ENCODE assay signal across 9 mouse cellular contexts in the genomic region with DNA sequence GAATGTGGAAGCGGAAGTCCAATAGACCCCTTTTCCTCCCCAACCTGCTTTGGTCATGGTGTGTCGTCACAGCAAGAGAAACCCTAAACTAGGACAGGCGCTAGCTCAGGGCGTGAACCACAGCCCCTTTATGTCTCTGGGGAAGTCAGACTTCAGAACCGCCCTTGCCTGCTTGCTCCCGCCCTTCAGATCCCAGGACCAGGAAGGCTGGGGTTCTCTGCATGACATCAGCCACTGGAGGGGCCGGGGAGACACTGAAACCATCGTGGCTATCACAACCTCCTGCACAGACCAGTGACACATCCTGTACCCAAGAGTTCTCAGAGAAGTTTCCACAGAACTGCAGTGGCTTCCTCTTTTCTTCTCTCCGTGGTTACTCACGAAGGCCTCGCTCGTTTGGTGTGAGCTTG. TPM values are rescaled to one million over a fixed set of nuclear protein-coding genes. Genes with fewer than 3 reads are reported as not detected.
A peak's percentile ranks its signal among the peaks of the same experiment; 100 is the strongest.
DNase-seq lines count a peak whose midpoint lies in the region; ATAC-seq lines count a peak whose summit lies in the region.
"Had no signal": no experiment of that assay in that cellular context is flagged by ENCODE, and none has a peak within 500 bp of the region (broad histone marks: within the 10 kb centered on the region; RNA-seq: fewer than 3 reads in every experiment).

No protein-coding gene starts in this region.

- H3K4me3 ChIP-seq in forebrain, embryonic 14.5 days (ENCODE audit: low read depth, low read length) = no peak overlapping the region

- H3K36me3 ChIP-seq in forebrain, embryonic 14.5 days (ENCODE audit: control insufficient read depth, insufficient read depth, low read length) = no peaks in the 10 kb centered on the region

- H3K27ac ChIP-seq in forebrain, embryonic 14.5 days (ENCODE audit: low read depth, low read length) = no peak overlapping the region
- H3K27ac ChIP-seq: kidney, postnatal 0 days had no signal

- DNase-seq in layer of hippocampus, adult 9-11 months = peak; percentile 82
- DNase-seq in layer of hippocampus, adult 18-20 months (ENCODE audit: low spot score in 2 of 2) = no peak
- DNase-seq in thymus, postnatal 4 days = peak; percentile 66
- no peak for DNase-seq in frontal cortex, postnatal 25 days (ENCODE audit: low spot score in 2 of 2)
- no peak for DNase-seq in cerebellum, adult 9-10 months
- no peak for DNase-seq in forebrain, embryonic 14.5 days (ENCODE audit: low spot score)

- 86% methylated on average over 12 of the region's 12 CpGs for WGBS in forebrain, embryonic 14.5 days

- H3K9ac ChIP-seq in forebrain, embryonic 14.5 days (ENCODE audit: low read length) = no peak overlapping the region

- no peaks in the 10 kb centered on the region for H3K4me1 ChIP-seq in forebrain, embryonic 14.5 days (ENCODE audit: control insufficient read depth, insufficient read depth, low read length)

- ATAC-seq in hematopoietic stem cell, adult 5-6 weeks (replicated peaks in 1 of 2; ENCODE audit: insufficient read depth in 1 of 2, low FRiP score in 2 of 2, low TSS enrichment in 1 of 2, low read depth in 1 of 2, poor library complexity in 2 of 2, severe bottlenecking in 2 of 2) = peak; percentile 92 to 95
- peak; percentile 72 for ATAC-seq in megakaryocyte-erythroid progenitor cell, adult 5-6 weeks (replicated peaks; ENCODE audit: low FRiP score, low TSS enrichment, poor library complexity, severe bottlenecking)
- ATAC-seq in forebrain, embryonic 14.5 days = no peak

- no peaks in the 10 kb centered on the region for H3K27me3 ChIP-seq in forebrain, embryonic 14.5 days (replicated peaks; ENCODE audit: control insufficient read depth, insufficient read depth, low read length)

- H3K9me3 ChIP-seq in forebrain, embryonic 14.5 days (replicated peaks; ENCODE audit: control insufficient read depth, low read length) = no peaks in the 10 kb centered on the region

- H3K4me2 ChIP-seq in forebrain, embryonic 14.5 days (ENCODE audit: low read length) = no peak overlapping the region

RNA-seq across cellular contexts. Expression of gene Srgn, which starts 16.2 kb away (rescaled TPM):
- total RNA-seq in layer of hippocampus, adult 18-20 months (2021) = 1 to 10 TPM; 3.8 to 5.8 TPM
- 1,380 and 1,792 TPM in 2 replicates for total RNA-seq in hematopoietic stem cell, adult 5-6 weeks (2017)
- 322 and 332 TPM in 2 replicates for total RNA-seq in megakaryocyte-erythroid progenitor cell, adult 5-6 weeks (2014; fragmentation: Nextera tagmentation)
- 732 and 1,011 TPM in 2 replicates for total RNA-seq in megakaryocyte-erythroid progenitor cell, adult 5-6 weeks (2017)
- 7.5 and 10.3 TPM in 2 replicates for polyA plus RNA-seq in forebrain, embryonic 14.5 days (2014; fragmentation: Nextera tagmentation; extraction: Ambion mirVana)

RNA-seq across cellular contexts. Expression of gene Kif1bp, which starts 34.9 kb away (rescaled TPM):
- total RNA-seq in layer of hippocampus, adult 18-20 months (2021) = 100 to 1,000 TPM; 206 to 215 TPM
- total RNA-seq in hematopoietic stem cell, adult 5-6 weeks (2017) = 21.0 and 26.4 TPM in 2 replicates
- 18.5 and 25.1 TPM in 2 replicates for total RNA-seq in megakaryocyte-erythroid progenitor cell, adult 5-6 weeks (2014; fragmentation: Nextera tagmentation)
- 18.7 and 20.9 TPM in 2 replicates for total RNA-seq in megakaryocyte-erythroid progenitor cell, adult 5-6 weeks (2017)
- polyA plus RNA-seq in forebrain, embryonic 14.5 days (2014; fragmentation: Nextera tagmentation; extraction: Ambion mirVana) = 74.4 and 74.9 TPM in 2 replicates

RNA-seq across cellular contexts. Expression of gene Vps26a, which starts 56.8 kb away (rescaled TPM):
- 10 to 100 TPM; 47.0 to 50.4 TPM for total RNA-seq in layer of hippocampus, adult 18-20 months (2021)
- 66.4 and 75.1 TPM in 2 replicates for total RNA-seq in hematopoietic stem cell, adult 5-6 weeks (2017)
- 44.1 and 55.2 TPM in 2 replicates for total RNA-seq in megakaryocyte-erythroid progenitor cell, adult 5-6 weeks (2014; fragmentation: Nextera tagmentation)
- 75.5 and 79.0 TPM in 2 replicates for total RNA-seq in megakaryocyte-erythroid progenitor cell, adult 5-6 weeks (2017)
- polyA plus RNA-seq in forebrain, embryonic 14.5 days (2014; fragmentation: Nextera tagmentation; extraction: Ambion mirVana) = 77.8 and 86.1 TPM in 2 replicates

RNA-seq across cellular contexts. Expression of gene Ddx21, which starts 58.7 kb away (rescaled TPM):
- 10 to 100 TPM; 18.3 to 22.7 TPM for total RNA-seq in layer of hippocampus, adult 18-20 months (2021)
- total RNA-seq in hematopoietic stem cell, adult 5-6 weeks (2017) = 168 and 198 TPM in 2 replicates
- 183 and 189 TPM in 2 replicates for total RNA-seq in megakaryocyte-erythroid progenitor cell, adult 5-6 weeks (2014; fragmentation: Nextera tagmentation)
- total RNA-seq in megakaryocyte-erythroid progenitor cell, adult 5-6 weeks (2017) = 338 and 364 TPM in 2 replicates
- polyA plus RNA-seq in forebrain, embryonic 14.5 days (2014; fragmentation: Nextera tagmentation; extraction: Ambion mirVana) = 20.6 and 22.5 TPM in 2 replicates

Comparison
In these comparisons a context has a peak if more than half of its experiments do, and no peak if none do; other contexts are left out.
1. DNase-seq: peak in layer of hippocampus, adult 9-11 months (single experiment) and thymus, postnatal 4 days (single experiment); none in layer of hippocampus, adult 18-20 months (0 of 2), frontal cortex, postnatal 25 days (0 of 2), cerebellum, adult 9-10 months (single experiment) and forebrain, embryonic 14.5 days (single experiment).
2. RNA of gene Srgn, which starts 16.2 kb away (total RNA-seq): 1,380 to 1,792 TPM in hematopoietic stem cell, adult 5-6 weeks and 322 to 1,011 TPM in megakaryocyte-erythroid progenitor cell, adult 5-6 weeks; 3.8 to 5.8 TPM in layer of hippocampus, adult 18-20 months; every median in the first group is over 10 times any median in the second.